Mouse (Mus musculus): ENCODE data around the gene Gins2.

DNA sequence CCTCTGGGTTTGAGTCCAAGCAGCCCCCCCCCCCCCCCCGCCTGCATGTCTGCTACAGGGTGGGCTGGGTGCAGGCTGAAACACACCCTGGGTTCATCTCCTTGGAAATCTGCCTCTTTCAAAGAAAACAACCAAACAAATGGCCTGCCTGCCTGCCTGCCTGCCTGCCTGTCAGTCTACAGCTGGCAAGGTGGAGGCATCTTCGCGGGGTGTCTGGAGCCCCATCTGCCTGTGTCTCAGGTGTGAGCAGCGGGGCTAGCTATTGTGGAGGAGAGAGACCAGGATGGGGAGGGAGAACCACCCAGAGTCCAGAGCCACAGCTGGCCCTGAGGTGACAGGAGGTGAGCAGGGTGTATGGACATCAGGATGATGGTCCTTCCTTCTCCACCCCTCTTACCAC lies 30.9 kb downstream of the Gins2 start:
- TF ChIP-seq CTCF (IDR thresholded peaks at IDR 0.05; ENCODE audit: low read depth, low read length) (no peak), GATA1 (IDR thresholded peaks at IDR 0.05; ENCODE audit: borderline replicate concordance, low read length) (no peak), POLR2AphosphoS5 (IDR thresholded peaks at IDR 0.05; ENCODE audit: insufficient replicate concordance, low read depth, low read length) (no peak), TAL1 (conservative IDR thresholded peaks at IDR 0.05; ENCODE audit: low read depth, low read length) (no peak), GATA2 (IDR thresholded peaks at IDR 0.05; ENCODE audit: borderline replicate concordance, low read depth, low read length) (no peak)
